In genomic region chr17:8859489-8859888, GRCm38 (mm10) we compare ENCODE assay signal across 10 mouse cellular contexts.
DNase-seq lines count a peak whose midpoint lies in the region; ATAC-seq lines count a peak whose summit lies in the region.
"Had no signal": no experiment of that assay in that cellular context is flagged by ENCODE, and none has a peak within 500 bp of the region (broad histone marks: within the 10 kb centered on the region; RNA-seq: fewer than 3 reads in every experiment).

No protein-coding gene starts in this region.

- H3K4me1 ChIP-seq in heart, embryonic 16.5 days (ENCODE audit: control insufficient read depth, insufficient read depth, low read length) = peaks cover 5% of the 10 kb centered on the region; the same call in 1 of the 2 replicates
- peaks cover 16% of the 10 kb centered on the region for H3K4me1 ChIP-seq in lung, embryonic 15.5 days
- H3K4me1 ChIP-seq in embryonic facial prominence, embryonic 15.5 days = peaks cover 19% of the 10 kb centered on the region

- peak overlapping the region; percentile 64 for H3K27ac ChIP-seq in heart, embryonic 16.5 days (ENCODE audit: low read length)
- no peak overlapping the region for H3K27ac ChIP-seq in lung, embryonic 15.5 days
- H3K27ac ChIP-seq in embryonic facial prominence, embryonic 15.5 days (replicated peaks) = peak overlapping the region; percentile 58

- WGBS in heart, embryonic 16.5 days = 39% methylated on average over 4 of the region's 4 CpGs
- WGBS in lung, embryonic 15.5 days = 35% methylated on average over 4 of the region's 4 CpGs
- WGBS in embryonic facial prominence, embryonic 15.5 days = 34% methylated on average over 4 of the region's 4 CpGs

- intact Hi-C loops in heart, postnatal 10 days (cut with DNase I) = loop anchor here (5.0 kb wide), 1 partner anchor 57 kb away; no protein-coding TSS in a partner anchor

- no peak for ATAC-seq in heart, embryonic 16.5 days (replicated peaks; ENCODE audit: extremely low read depth, insufficient read depth, low FRiP score)
- no peak for ATAC-seq in lung, embryonic 15.5 days (ENCODE audit: borderline replicate concordance, extremely low read depth, low FRiP score, low TSS enrichment)
- no peak for ATAC-seq in embryonic facial prominence, embryonic 15.5 days (ENCODE audit: insufficient number of reproducible peaks, low FRiP score, low TSS enrichment, low read depth)
- ATAC-seq in erythroblast, adult 5-6 weeks (replicated peaks; ENCODE audit: low FRiP score, poor library complexity, severe bottlenecking) = no peak

- no peaks in the 10 kb centered on the region for H3K36me3 ChIP-seq in heart, embryonic 16.5 days (ENCODE audit: control insufficient read depth, insufficient read depth)
- no peaks in the 10 kb centered on the region for H3K36me3 ChIP-seq in lung, embryonic 15.5 days
- H3K36me3 ChIP-seq in embryonic facial prominence, embryonic 15.5 days = no peaks in the 10 kb centered on the region

- H3K4me3 ChIP-seq in heart, embryonic 16.5 days (ENCODE audit: low read length) = no peak overlapping the region
- H3K4me3 ChIP-seq in lung, embryonic 15.5 days = no peak overlapping the region
- H3K4me3 ChIP-seq in embryonic facial prominence, embryonic 15.5 days (replicated peaks) = no peak overlapping the region

- DNase-seq in heart, postnatal 10 days = no peak
- DNase-seq in lung, adult 18-20 months = no peak
- peak; percentile 51 for DNase-seq in lung, postnatal 10 days
- DNase-seq: adrenal gland, postnatal 25 days; cerebellum, adult 11-12 months; left cerebral cortex, postnatal 4 days had no signal

- no peak overlapping the region for H3K9ac ChIP-seq in heart, embryonic 16.5 days (ENCODE audit: low read length)
- H3K9ac ChIP-seq in lung, embryonic 15.5 days = no peak overlapping the region
- H3K9ac ChIP-seq in embryonic facial prominence, embryonic 15.5 days = no peak overlapping the region

- H3K4me2 ChIP-seq in heart, embryonic 16.5 days (ENCODE audit: low read depth, low read length) = peak overlapping the region; percentile 19; the same call in 1 of the 2 replicates
- H3K4me2 ChIP-seq in lung, embryonic 15.5 days = peak overlapping the region; percentile 9; the same call in 1 of the 2 replicates
- peak overlapping the region; percentile 30 for H3K4me2 ChIP-seq in embryonic facial prominence, embryonic 15.5 days (replicated peaks)

- no peaks in the 10 kb centered on the region for H3K27me3 ChIP-seq in heart, embryonic 16.5 days (ENCODE audit: control insufficient read depth, insufficient read depth, low read length)
- no peaks in the 10 kb centered on the region for H3K27me3 ChIP-seq in lung, embryonic 15.5 days
- no peaks in the 10 kb centered on the region for H3K27me3 ChIP-seq in embryonic facial prominence, embryonic 15.5 days

- no peaks in the 10 kb centered on the region for H3K9me3 ChIP-seq in heart, embryonic 16.5 days (replicated peaks; ENCODE audit: control insufficient read depth, low read length)
- no peaks in the 10 kb centered on the region for H3K9me3 ChIP-seq in lung, embryonic 15.5 days
- no peaks in the 10 kb centered on the region for H3K9me3 ChIP-seq in embryonic facial prominence, embryonic 15.5 days (replicated peaks)
